Mouse (Mus musculus) small intestine, adult 2 months (tissue): Measurements from ENCODE around the gene Zfhx3. TPM values are rescaled to one million over a fixed set of nuclear protein-coding genes. Genes with fewer than 3 reads are reported as not detected.

Experiments
- H3K27ac ChIP-seq: fragments of 200-500 bp; 2 replicates; pipeline ENCODE4 v1.5.1; 2012; ENCODE audit warnings: low read depth, low read length, control low read depth, inconsistent platforms; ENCODE audit not compliant: insufficient read depth
- H3K27me3 ChIP-seq: fragments of 200-500 bp; 2 replicates; pipeline ENCODE4 v1.6.1; 2012; ENCODE audit warnings: mild to moderate bottlenecking, moderate library complexity, low read length, inconsistent platforms; ENCODE audit not compliant: control insufficient read depth, insufficient read depth
- H3K36me3 ChIP-seq: fragments of 200-500 bp; 2 replicates; pipeline ENCODE4 v1.6.1; 2012; ENCODE audit warnings: mild to moderate bottlenecking, low read length, control low read depth, inconsistent platforms; ENCODE audit not compliant: control insufficient read depth, insufficient read depth
- H3K4me1 ChIP-seq: fragments of 200-500 bp; 2 replicates; pipeline ENCODE4 v1.6.1; 2012; ENCODE audit warnings: low read length, inconsistent platforms, mixed read lengths; ENCODE audit not compliant: control insufficient read depth, insufficient read depth, insufficient read length
- H3K4me3 ChIP-seq: fragments of 200-500 bp; 2 replicates; pipeline ENCODE4 v1.5.1; 2012; ENCODE audit warnings: low read depth, mild to moderate bottlenecking, control low read depth, inconsistent platforms, low read length, moderate library complexity
- CTCF ChIP-seq: fragments of 200-500 bp; IDR thresholded peaks from 2 replicates; pipeline ENCODE4 v1.5.1; 2012; ENCODE audit warnings: low read depth, mild to moderate bottlenecking, control low read depth, inconsistent platforms, low read length, moderate library complexity, mixed read lengths; ENCODE audit not compliant: insufficient replicate concordance, insufficient read length; ENCODE audit errors: extremely low read depth
- POLR2A ChIP-seq: fragments of 200-500 bp; IDR thresholded peaks from 2 replicates; pipeline ENCODE4 v1.6.1; 2012; ENCODE audit warnings: low read depth, mild to moderate bottlenecking, control low read depth, inconsistent platforms, low read length, moderate library complexity
- WGBS: fragments of 180-500 bp; shearing (Covaris S2); methylation state at CpG from one replicate; pipeline ENCODE4 v1.1.7; 2018; 5-methylcytosine and 5-hydroxymethylcytosine counted together
- polyA plus RNA-seq: library from polyadenylated mRNA; depleted of rRNA; stranded (reverse); fragments of >200 nt; gene quantifications from 2 replicates; pipeline ENCODE4 v1.2.3, GENCODE M21; 2012

Zfhx3 gene
- polyA plus RNA-seq, 1 experiment: 2.0 TPM

DNA sequence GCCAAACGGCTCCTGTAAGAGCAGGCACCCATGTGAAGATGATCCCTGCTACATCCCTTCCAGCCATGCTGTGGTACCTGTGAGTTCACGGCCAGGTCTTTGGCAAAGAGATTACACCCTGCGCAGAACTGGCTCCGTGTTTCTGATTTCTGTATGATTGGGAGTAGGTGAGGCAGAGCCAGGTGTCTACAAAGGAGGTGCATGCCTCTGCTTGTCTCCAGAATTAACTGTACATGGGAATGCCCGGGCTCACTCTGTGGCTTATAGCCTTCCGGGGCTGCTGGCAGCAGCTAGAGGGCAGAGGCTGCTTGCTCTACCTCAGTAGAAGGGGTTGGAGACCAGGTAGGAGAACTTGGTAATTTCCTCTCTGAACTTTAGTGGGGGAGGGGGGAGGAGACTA, 823.7 kb downstream of the Zfhx3 start:
- Histone ChIP-seq H3K36me3 (no peaks in the 10 kb centered on the region), H3K27me3 (no peaks in the 10 kb centered on the region), H3K4me1 (peaks cover 10% of the 10 kb centered on the region; the same call in 1 of the 2 replicates), H3K27ac (no peak overlapping the region), H3K4me3 (no peak overlapping the region)
- 40% methylated on average over 6 of the region's 6 CpGs for WGBS
- TF ChIP-seq CTCF: no peak
- TF ChIP-seq POLR2A: no peak

DNA sequence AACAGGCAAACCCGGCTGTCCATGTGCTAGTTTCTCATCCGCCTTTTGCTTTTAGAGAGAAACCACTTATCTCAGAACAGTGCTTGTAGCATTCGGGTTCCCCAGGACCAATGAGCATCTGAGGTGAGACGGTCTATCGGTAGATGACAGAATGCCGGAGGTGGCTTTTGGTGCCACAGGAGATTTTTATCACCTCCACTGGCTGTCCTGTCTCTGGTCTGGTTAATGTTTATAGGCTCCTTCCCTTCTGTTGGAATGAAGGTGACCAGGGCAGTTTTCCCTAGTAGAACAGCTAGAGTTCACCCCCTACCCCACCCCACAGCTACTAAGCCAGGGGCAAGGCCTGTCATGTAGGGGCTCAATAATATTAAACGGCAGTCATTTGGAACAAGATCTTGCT, 825.6 kb downstream of the Zfhx3 start:
- Histone ChIP-seq H3K27ac (no peak overlapping the region), H3K27me3 (no peaks in the 10 kb centered on the region), H3K4me1 (peaks cover 10% of the 10 kb centered on the region; the same call in 1 of the 2 replicates), H3K36me3 (no peaks in the 10 kb centered on the region), H3K4me3 (no peak overlapping the region)
- TF ChIP-seq POLR2A (no peak), CTCF (no peak)
- 83% methylated on average over 7 of the region's 7 CpGs for WGBS

DNA sequence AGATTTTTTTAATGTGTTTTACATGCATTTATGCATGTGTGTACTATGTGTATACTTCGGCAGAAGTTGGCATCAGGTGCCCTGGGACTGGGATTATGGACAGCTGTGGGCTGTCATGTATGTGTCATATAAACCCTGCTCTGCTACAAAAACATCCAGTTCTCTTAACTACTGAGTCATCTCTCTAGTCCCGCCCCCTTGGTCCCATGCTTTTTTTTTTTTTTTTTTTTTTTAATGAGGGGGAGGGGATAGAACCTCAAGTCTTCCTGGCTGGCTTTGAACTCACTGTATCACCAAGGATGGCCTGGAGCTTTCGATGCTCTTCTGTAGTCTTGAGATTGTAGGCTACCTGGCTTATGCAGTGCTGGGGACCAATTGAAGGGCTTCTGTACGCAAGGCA, 827.9 kb downstream of the Zfhx3 start:
- Histone ChIP-seq H3K27ac (no peak overlapping the region), H3K4me1 (peaks cover 7% of the 10 kb centered on the region; the same call in 1 of the 2 replicates), H3K36me3 (no peaks in the 10 kb centered on the region), H3K27me3 (no peaks in the 10 kb centered on the region), H3K4me3 (no peak overlapping the region)
- 92% methylated on average over 4 of the region's 4 CpGs for WGBS
- TF ChIP-seq CTCF: no peak

DNA sequence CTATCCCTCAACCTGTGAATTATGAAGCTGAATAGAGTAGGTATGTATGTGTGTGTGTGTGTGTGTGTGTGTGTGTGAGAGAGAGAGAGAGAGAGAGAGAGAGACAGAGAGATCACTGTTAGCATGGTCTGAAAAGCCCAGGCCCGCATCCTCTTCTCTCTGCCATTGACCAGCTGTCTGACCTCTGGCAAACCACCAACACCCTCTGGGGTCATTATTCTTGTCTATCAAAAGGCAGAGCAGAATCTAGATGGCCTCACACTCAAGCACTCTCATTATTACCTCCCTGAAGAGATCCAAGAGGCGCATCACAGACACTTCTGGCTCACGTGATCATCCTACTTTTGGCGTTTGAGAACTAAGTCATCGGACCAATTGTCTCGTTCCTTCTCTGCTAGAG, 831.0 kb downstream of the Zfhx3 start:
- 92% methylated on average over 6 of the region's 6 CpGs for WGBS
- no peak overlapping the region for H3K27ac ChIP-seq
- H3K36me3 ChIP-seq: no peaks in the 10 kb centered on the region
- 0 out of 2 replicates have a peak, but pooled peaks cover 2% of the 10 kb centered on the region for H3K4me1 ChIP-seq
- H3K27me3 ChIP-seq: no peaks in the 10 kb centered on the region
- no peak overlapping the region for H3K4me3 ChIP-seq
- TF ChIP-seq CTCF (no peak), POLR2A (no peak)

DNA sequence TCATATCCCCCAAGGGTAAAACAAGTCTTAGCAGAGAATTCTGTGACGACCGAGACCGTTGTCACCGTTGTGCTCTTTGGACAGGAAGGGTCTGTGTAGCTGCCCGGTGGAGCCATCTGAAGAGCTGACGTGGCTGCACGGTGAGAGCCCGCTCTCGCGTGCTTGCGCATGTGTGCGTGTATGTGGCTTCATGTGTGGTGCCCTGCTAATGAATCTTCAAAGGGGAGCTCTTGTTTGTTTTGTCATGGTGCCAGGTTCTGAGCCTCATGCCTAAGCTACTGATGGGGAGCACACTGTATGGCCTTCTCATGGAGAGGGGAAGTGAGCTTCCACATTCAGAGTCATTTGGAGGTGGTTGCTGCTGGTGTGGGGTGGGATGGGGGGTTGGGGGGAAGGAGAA, 835.6 kb downstream of the Zfhx3 start:
- H3K27me3 ChIP-seq: no peaks in the 10 kb centered on the region
- no peak overlapping the region for H3K27ac ChIP-seq
- H3K36me3 ChIP-seq: no peaks in the 10 kb centered on the region
- no peak overlapping the region for H3K4me3 ChIP-seq
- 50% methylated on average over 12 of the region's 12 CpGs for WGBS
- no peak for TF ChIP-seq CTCF
- no peak for TF ChIP-seq POLR2A
- 0 out of 2 replicates have a peak, but pooled peaks cover 2% of the 10 kb centered on the region for H3K4me1 ChIP-seq

DNA sequence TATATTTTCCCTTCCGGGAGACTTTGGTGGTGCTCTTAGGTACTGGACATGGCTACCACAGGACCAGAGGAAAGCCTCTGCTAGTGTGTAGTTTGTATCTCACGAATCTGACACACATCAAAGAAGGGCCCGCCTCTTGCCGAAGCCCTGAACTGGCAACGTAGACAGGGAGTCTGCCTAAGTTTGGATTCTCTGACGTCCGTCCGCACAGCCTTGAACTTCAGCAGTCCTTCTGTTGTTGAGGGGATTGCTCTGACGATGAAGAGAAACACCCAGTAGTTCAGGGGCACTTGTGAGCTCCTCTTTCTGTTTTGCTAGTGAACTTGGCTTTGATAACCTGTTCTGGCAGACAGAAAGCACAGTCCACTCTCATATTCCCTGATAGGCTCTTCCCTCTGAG, 836.1 kb downstream of the Zfhx3 start:
- WGBS: 81% methylated on average over 9 of the region's 9 CpGs
- Histone ChIP-seq H3K27ac (no peak overlapping the region), H3K36me3 (no peaks in the 10 kb centered on the region), H3K27me3 (no peaks in the 10 kb centered on the region), H3K4me3 (no peak overlapping the region), H3K4me1 (0 out of 2 replicates have a peak, but pooled peaks cover 2% of the 10 kb centered on the region)
- TF ChIP-seq POLR2A (no peak), CTCF (no peak)

DNA sequence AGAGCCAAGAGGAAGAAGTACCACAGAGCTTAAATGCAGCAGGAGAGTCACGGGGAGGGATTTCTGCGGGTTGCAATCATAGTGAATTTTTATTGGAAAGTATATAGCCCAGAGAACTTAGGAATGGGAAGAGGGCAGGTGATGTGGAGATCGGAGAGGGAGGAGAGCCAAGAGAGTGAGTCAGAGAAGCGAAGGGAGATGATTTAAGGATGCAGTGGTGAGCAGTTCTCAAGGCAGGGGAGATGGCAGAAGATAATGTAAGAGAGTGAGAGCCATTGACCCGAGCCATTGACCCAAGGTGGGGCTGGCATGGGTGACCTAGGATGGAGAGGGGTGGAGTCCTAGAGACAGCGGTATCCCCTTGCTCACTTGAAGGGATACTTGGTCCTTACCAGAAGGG, 838.3 kb downstream of the Zfhx3 start:
- no peaks in the 10 kb centered on the region for H3K27me3 ChIP-seq
- 0 out of 2 replicates have a peak, but pooled peaks cover 2% of the 10 kb centered on the region for H3K4me1 ChIP-seq
- 78% methylated on average over 6 of the region's 6 CpGs for WGBS
- TF ChIP-seq CTCF: no peak
- no peak for TF ChIP-seq POLR2A
- no peak overlapping the region for H3K4me3 ChIP-seq
- no peak overlapping the region for H3K27ac ChIP-seq
- no peaks in the 10 kb centered on the region for H3K36me3 ChIP-seq
